Mouse (Mus musculus) embryonic facial prominence, embryonic 11.5 days (tissue): ENCODE measurements around the gene Myzap. TPM values are rescaled to one million over a fixed set of nuclear protein-coding genes. Genes with fewer than 3 reads are reported as not detected.

Experiments
- ATAC-seq: fragments of 200-750 bp; cut with Nextera tagmentation; replicated peaks from 2 replicates; pipeline ENCODE4 v1.8.0; 2017; ENCODE audit warnings: low read depth; ENCODE audit not compliant: insufficient number of reproducible peaks, low FRiP score, low TSS enrichment
- DNase-seq: peaks from one replicate; pipeline ENCODE4 v3.0.0-alpha.2; 2015; ENCODE audit warnings: low spot score
- H3K27ac ChIP-seq: fragments of 300-500 bp; sonication (generic); replicated peaks from 2 replicates; pipeline ENCODE4 v1.5.1; 2014; ENCODE audit warnings: mild to moderate bottlenecking, low read depth, low read length, control low read depth
- H3K27me3 ChIP-seq: fragments of 300-500 bp; sonication (generic); 2 replicates; pipeline ENCODE4 v1.6.1; 2014; ENCODE audit warnings: mild to moderate bottlenecking, low read length, moderate library complexity, mixed read lengths; ENCODE audit not compliant: control insufficient read depth, insufficient read depth
- H3K36me3 ChIP-seq: fragments of 300-500 bp; sonication (generic); replicated peaks from 2 replicates; pipeline ENCODE4 v1.6.1; 2014; ENCODE audit warnings: low read depth, mild to moderate bottlenecking, low read length, moderate library complexity, mixed read lengths; ENCODE audit not compliant: control insufficient read depth, insufficient read depth
- H3K4me1 ChIP-seq: fragments of 300-500 bp; sonication (generic); 2 replicates; pipeline ENCODE4 v1.6.1; 2014; ENCODE audit warnings: low read length, mixed read lengths; ENCODE audit not compliant: control insufficient read depth, insufficient read depth
- H3K4me2 ChIP-seq: fragments of 300-500 bp; sonication (generic); 2 replicates; pipeline ENCODE4 v1.6.1; 2014; ENCODE audit warnings: low read depth, mild to moderate bottlenecking, control low read depth, low read length, moderate library complexity
- H3K4me3 ChIP-seq: fragments of 300-500 bp; sonication (generic); 2 replicates; pipeline ENCODE4 v1.5.1; 2014; ENCODE audit warnings: low read depth, low read length, control low read depth
- H3K9ac ChIP-seq: fragments of 300-500 bp; sonication (generic); replicated peaks from 2 replicates; pipeline ENCODE4 v1.6.1; 2014; ENCODE audit warnings: mild to moderate bottlenecking, control low read depth, low read length
- H3K9me3 ChIP-seq: fragments of 300-500 bp; sonication (generic); replicated peaks from 2 replicates; pipeline ENCODE4 v1.6.1; 2016; ENCODE audit warnings: mild to moderate bottlenecking, low read length, inconsistent platforms, mixed read lengths; ENCODE audit not compliant: control insufficient read depth
- WGBS: fragments of 180-500 bp; shearing (Covaris S2); extraction: QIAGEN DNeasy Blood & Tissue Kit; methylation state at CpG from one replicate; pipeline ENCODE4 v1.1.7; 2014; 5-methylcytosine and 5-hydroxymethylcytosine counted together
- polyA plus RNA-seq: library from polyadenylated mRNA; unstranded; fragments of >200 nt; fragmentation: Nextera tagmentation; extraction: Ambion mirVana; gene quantifications from 2 replicates; pipeline ENCODE4 v1.2.1, GENCODE M21; 2014

Gene Myzap
- polyA plus RNA-seq, 1 experiment from 2014 or later: 8.5 TPM

GRCm38 (mm10) chr9:71592577-71593285, 571 bp upstream of the Myzap start:
- DNase-seq (no peak), ATAC-seq (no peak)
- Histone ChIP-seq H3K4me3 (peak overlapping the region; percentile 52), H3K4me1 (no peaks in the 10 kb centered on the region), H3K9ac (no peak overlapping the region), H3K27ac (no peak overlapping the region), H3K9me3 (no peaks in the 10 kb centered on the region), H3K27me3 (no peaks in the 10 kb centered on the region), H3K4me2 (peak overlapping the region; percentile 86), H3K36me3 (no peaks in the 10 kb centered on the region)
- 47% methylated on average over 6 of the region's 6 CpGs for WGBS

GRCm38 (mm10) chr9:71591106-71591505, 1.1 kb downstream of the Myzap start:
- no peak overlapping the region for H3K4me3 ChIP-seq
- DNase-seq: no peak
- no peaks in the 10 kb centered on the region for H3K9me3 ChIP-seq
- no peaks in the 10 kb centered on the region for H3K4me1 ChIP-seq
- 68% methylated on average over 5 of the region's 5 CpGs for WGBS
- H3K27ac ChIP-seq: no peak overlapping the region
- ATAC-seq: no peak
- H3K36me3 ChIP-seq: no peaks in the 10 kb centered on the region
- H3K9ac ChIP-seq: no peak overlapping the region
- H3K4me2 ChIP-seq: peak overlapping the region; percentile 86; the same call in 1 of the 2 replicates
- H3K27me3 ChIP-seq: no peaks in the 10 kb centered on the region

GRCm38 (mm10) chr9:71589771-71590170, 2.4 kb downstream of the Myzap start:
- no peaks in the 10 kb centered on the region for H3K4me1 ChIP-seq
- ATAC-seq: no peak
- no peaks in the 10 kb centered on the region for H3K36me3 ChIP-seq
- no peak overlapping the region for H3K4me2 ChIP-seq
- H3K9ac ChIP-seq: no peak overlapping the region
- no peak overlapping the region for H3K4me3 ChIP-seq
- DNase-seq: no peak
- no peak overlapping the region for H3K27ac ChIP-seq
- no peaks in the 10 kb centered on the region for H3K27me3 ChIP-seq
- no peaks in the 10 kb centered on the region for H3K9me3 ChIP-seq
- WGBS: 69% methylated on average over 7 of the region's 7 CpGs

- DNase-seq: no peak
- Histone ChIP-seq H3K27me3 (no peaks in the 10 kb centered on the region), H3K9me3 (no peaks in the 10 kb centered on the region), H3K36me3 (no peaks in the 10 kb centered on the region), H3K4me2 (no peak overlapping the region), H3K4me1 (no peaks in the 10 kb centered on the region), H3K9ac (no peak overlapping the region), H3K27ac (no peak overlapping the region), H3K4me3 (no peak overlapping the region)
- ATAC-seq: no peak
- WGBS: 71% methylated on average over 2 of the region's 2 CpGs
Observed at GRCm38 (mm10) chr9:71588930-71589592, 3.1 kb downstream of the Myzap start.

- Histone ChIP-seq H3K9ac (no peak overlapping the region), H3K4me1 (no peaks in the 10 kb centered on the region), H3K36me3 (no peaks in the 10 kb centered on the region), H3K9me3 (no peaks in the 10 kb centered on the region), H3K4me3 (no peak overlapping the region), H3K27me3 (no peaks in the 10 kb centered on the region), H3K4me2 (no peak overlapping the region), H3K27ac (no peak overlapping the region)
- DNase-seq: no peak
- no peak for ATAC-seq
- WGBS: 61% methylated on average over 3 of the region's 3 CpGs
Observed at GRCm38 (mm10) chr9:71586408-71586807, 5.8 kb downstream of the Myzap start.

DNA sequence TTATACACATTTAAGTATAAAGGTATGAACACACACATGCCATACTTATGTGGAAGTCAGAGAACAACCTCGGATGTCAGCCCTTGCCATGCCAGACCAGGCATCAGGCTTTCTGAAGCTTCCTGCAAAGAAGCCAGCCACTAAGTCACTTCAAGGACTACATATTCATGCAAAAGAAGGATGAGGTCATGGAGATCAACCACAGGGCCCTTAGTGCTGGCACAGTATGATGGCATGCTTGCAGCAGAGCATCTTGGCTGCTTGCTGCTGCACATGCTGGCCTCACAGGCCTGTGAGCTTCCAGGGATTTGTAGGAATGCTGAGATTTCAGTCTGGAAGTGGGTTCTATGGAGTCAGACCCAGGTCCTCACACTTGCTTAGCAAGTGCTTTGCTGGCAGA, 9.4 kb downstream of the Myzap start:
- 76% methylated on average over 1 of the region's 1 CpGs for WGBS
- Histone ChIP-seq H3K27me3 (no peaks in the 10 kb centered on the region), H3K4me2 (no peak overlapping the region), H3K4me1 (no peaks in the 10 kb centered on the region), H3K36me3 (no peaks in the 10 kb centered on the region), H3K9me3 (no peaks in the 10 kb centered on the region), H3K27ac (no peak overlapping the region), H3K9ac (no peak overlapping the region), H3K4me3 (no peak overlapping the region)
- no peak for DNase-seq
- no peak for ATAC-seq

DNA sequence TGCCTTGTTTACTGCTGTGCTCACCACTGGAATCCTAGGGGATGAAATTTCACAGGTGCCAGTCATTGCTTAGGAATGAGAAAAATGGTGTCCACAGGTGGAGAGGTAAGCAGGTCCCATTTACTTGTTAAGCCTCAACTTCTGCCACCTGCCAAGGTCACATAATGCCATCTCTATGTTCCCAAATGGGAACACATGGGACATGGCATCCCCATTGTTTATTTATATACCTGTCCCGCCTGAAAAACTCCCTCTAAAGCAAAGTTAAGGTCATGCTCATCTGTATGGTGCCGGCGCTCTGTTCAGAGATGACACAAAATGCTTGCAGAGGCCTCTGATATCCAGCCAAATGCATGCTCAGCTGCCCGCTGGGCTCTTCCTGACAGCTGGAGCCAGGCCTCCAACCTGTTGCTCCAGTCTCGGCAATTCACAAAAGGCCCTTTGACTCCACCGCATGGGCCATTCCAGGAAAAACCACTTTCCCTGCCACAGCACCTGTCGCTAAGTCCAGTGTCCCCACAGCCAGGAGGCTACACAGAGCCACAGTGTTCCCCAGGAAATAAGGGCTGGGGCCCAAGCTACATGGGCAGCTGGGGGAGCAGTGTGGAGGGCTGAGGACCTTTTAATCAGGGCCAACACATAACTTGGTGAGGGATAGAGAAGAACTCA, 13.1 kb downstream of the Myzap start:
- no peak overlapping the region for H3K27ac ChIP-seq
- H3K9me3 ChIP-seq: no peaks in the 10 kb centered on the region
- no peak overlapping the region for H3K9ac ChIP-seq
- ATAC-seq (no peak), DNase-seq (no peak)
- no peaks in the 10 kb centered on the region for H3K27me3 ChIP-seq
- no peak overlapping the region for H3K4me3 ChIP-seq
- H3K4me2 ChIP-seq: no peak overlapping the region
- H3K4me1 ChIP-seq: no peaks in the 10 kb centered on the region
- 59% methylated on average over 7 of the region's 7 CpGs for WGBS
- H3K36me3 ChIP-seq: no peaks in the 10 kb centered on the region

DNA sequence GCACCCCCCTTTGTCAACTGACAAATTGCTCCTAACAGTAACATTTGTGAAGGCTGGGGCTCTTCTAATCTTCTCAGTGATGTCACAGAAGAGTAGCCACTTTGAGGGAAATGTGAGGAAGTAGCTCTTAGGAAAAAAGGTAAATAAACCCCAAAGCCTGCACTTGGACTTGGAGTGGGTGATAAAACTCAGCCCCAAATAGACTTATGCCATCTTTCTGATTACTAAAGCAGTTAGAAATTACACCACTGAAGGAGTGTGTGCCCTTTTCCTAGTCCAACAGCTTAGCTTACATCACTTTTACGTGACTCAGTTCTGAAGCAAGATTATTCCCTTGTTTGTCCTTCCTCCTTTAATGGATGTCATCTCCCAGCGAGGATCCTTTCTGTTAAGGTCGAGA, 17.7 kb downstream of the Myzap start:
- H3K4me2 ChIP-seq: no peak overlapping the region
- no peaks in the 10 kb centered on the region for H3K36me3 ChIP-seq
- H3K4me1 ChIP-seq: no peaks in the 10 kb centered on the region; the same call in 1 of the 2 replicates
- H3K27ac ChIP-seq: no peak overlapping the region
- ATAC-seq (no peak), DNase-seq (no peak)
- no peak overlapping the region for H3K9ac ChIP-seq
- no peaks in the 10 kb centered on the region for H3K9me3 ChIP-seq
- 93% methylated on average over 3 of the region's 3 CpGs for WGBS
- H3K27me3 ChIP-seq: no peaks in the 10 kb centered on the region
- H3K4me3 ChIP-seq: no peak overlapping the region
